Mouse (Mus musculus) embryo, embryonic 10.5 days (tissue): ENCODE measurements around the gene Ptbp3.
"Not testable (repeated sequence)": the region's sequence is repeated elsewhere in the genome, so short reads cannot be mapped to it uniquely, and the experiment has no call there.

Source experiments
- DNase-seq: peaks from one replicate; pipeline ENCODE4 v3.0.0-alpha.2; 2015; ENCODE audit warnings: low spot score

The Ptbp3 gene

DNA sequence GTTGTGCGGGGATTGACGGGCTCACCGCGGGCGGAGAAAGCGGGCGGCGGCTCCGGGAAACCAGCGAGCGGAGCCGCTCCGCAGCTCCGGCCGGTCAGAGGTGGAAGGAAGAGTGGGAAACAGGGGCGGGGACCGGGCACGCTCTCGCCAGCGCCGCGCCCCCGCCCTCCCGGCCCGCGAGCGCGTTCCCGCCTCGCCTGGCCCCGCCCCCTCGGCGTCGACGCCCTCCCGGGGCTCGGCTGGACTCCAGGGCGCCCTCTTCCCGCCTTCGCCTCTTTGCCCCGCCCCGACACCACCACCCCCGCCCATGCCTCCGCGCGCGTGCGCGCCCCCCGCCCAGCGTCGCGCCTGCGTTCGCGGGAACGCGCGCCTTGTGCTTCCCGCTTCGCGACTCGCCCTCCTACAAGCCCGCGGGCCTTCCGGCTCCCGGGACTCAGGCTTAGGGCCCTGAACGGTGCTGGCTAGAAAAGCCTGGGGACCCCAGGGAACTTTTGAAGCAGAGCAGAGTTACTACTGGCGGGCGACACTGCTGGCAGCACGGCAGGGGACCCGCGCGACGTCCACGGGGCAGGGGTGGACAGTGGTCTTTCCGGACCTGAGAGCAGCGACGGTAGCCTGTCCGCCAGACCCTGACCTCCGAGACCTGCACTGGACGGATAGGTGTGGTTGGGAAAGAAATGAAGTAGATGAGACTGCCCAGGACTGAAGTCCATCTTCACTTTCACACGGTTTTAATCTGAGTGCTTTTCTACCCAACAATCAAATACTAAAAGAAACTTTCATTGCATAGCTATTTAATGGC lies at the start of gene Ptbp3:
Gene Ptbp3, minus strand, starts transcription at position 190 of the 802 bp plus-strand sequence.
- DNase-seq = peak; percentile 94

DNA sequence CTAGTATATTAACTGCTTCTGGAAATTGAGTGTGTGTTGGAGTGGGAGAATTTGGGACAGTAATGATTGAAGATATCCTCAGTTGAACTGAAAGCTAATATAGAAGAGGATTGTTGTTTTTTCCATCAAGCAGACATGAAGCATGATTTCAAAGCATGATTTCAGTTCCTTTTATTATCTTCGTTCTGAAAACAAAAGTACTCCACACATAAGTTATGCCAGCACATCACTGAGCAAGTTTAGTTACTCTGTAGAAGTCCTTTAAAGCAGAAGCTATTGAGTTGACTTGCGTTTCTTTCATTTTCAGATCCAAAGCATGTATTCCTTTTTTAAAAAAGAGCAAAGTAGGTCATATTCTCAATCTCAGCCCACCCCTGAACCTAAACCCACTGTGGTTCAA lies 47.4 kb upstream of the Ptbp3 start:
- no peak for DNase-seq

DNA sequence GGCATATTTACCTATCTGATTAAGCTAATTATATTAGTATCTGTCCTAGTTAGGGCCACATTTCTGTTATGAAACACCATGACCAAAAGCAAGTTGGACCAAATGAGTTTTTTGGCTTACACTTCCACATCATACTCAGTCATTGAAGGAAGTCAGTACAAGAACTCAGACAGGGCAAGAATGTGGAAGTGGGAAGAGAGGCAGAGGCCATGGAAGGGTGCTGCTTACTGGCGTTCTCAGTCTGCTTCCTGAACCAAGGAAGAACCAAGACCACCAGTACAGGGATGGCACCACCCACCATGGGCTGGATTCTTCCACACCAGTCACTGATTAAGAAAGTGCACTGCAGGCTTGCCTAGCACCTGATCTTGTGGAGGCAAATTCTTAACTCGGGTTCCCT lies 45.5 kb upstream of the Ptbp3 start:
- no peak for DNase-seq

DNA sequence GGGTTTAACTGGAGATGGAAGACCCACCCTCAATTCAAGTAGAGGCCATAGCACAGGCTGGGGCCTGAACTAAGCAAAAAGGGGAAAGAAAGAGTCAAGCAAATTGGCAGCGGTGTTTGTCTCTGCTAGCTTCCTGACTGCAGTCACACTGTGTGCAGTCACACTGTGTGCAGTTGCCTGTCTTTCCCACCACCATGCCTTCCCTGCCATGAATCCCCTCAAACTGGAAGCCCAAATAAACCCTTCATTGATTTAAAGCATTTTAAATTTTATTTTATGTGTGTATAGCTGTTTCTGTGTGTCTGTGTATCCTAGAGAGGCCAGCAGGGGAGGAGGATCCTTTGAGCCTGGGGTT lies 38.7 kb upstream of the Ptbp3 start:
- DNase-seq = no peak

DNA sequence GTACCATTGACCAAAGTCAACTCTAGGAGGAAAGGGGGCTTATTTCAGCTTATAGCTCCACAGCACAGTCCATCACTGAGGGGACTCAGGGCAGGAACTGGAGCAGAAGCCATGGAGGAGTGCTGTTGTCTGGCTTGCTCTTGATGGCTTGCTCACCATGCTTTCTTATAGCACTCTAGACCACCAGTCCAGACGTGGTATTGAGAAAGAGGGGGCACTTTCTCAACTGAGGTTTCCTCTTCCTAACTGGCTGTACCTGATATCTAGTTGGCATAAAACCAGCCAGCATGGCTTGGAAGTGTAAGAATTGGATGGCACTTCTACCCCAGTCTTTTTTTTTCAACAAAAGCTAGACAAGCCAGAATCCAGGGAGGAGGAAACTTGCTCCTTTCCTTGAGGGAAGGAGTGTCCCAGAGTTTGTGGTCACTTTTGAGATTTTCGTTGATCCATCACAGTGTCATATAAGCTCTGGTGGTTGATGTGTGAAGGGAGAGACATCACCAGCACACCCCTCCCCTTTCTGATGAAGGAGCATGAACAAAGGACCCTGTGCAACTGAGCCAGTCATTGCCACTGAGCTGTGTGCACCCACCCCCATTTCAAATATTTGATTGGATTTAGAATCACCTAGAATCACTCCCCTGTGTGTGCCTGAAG lies 38.2 kb upstream of the Ptbp3 start:
- DNase-seq = no peak

DNA sequence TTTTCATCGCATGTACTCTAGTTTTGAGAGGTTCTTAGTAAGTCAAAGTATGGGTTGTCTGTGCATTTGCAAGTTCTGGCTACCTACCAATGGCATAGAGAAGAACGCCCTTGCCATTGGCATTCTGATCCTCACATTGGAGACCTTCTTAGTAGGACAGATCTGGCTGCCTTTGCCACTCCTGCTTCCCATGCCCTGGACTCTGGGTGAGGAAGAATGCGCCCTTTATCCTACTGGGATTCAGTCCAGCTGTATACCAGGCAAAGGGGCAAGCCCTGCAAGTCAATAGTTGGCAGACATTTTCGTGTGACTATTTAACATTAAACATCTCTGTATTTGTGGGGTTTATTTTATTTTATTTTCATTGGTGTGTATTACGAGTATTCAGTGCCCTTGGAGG lies 35.9 kb upstream of the Ptbp3 start:
- no peak for DNase-seq

DNA sequence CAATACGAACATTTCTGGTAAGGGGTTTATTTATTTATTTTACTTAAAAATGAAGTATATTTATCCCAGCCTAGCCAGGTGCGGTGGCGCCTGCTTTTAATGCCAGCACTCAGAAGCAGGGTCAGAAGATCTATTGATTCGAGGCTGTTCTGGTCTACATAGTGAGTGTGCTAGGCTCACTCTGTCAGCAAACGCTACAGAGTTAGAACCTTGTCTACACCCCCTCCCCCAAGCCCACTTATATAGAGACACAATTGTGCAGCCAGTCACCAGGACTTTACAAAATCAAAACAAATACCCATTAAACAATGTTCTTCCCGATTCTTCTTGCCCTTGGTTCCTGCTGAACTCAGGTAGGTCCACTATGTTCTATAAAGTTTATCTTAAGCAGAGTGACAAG lies 33.0 kb upstream of the Ptbp3 start:
- DNase-seq = peak; percentile 12

DNA sequence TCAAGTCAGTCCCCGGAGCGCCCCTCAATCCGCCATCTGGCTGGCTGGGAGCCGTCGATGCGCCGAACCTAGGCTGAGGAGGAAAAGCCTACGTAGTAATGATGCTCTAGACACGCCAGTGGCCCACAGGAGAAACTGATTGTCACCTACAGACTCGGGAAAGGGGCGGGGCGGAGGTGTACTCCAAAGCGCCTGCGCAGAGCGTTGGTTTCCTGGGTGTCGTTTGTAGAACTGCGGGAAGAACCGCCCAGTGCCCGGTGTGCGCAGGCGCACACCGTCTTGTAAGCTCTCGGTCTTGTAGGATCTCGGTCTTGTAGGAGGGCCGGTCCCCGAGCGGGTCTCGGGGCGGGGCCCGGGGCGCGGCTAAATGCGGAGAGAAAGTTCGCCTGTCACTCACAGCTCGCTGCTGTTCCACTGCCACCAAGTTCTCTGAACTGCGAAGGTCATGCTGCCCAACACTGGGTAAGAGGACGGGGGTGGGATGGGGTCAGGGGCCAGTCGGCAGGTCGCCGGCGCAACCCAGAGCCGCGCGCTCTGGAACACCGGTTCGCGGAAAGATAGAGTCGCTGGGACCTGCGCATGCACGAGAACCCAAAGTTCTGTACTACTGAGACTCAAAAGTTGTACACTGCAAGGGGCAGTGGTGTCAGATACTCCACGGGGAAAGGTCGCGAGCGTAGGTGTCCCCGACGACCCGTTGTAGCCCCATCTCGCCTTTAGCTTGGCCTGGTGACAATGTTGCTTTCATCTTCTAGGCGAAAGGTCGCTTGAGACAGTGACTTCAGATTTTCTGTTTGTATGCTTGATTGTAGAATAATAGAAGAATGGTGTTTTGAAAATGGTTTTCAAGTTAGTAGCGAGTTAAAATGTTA lies 32.4 kb upstream of the Ptbp3 start, which contains the start of gene Hsdl2:
Gene Hsdl2, plus strand, starts transcription at position 250 of the 872 bp plus-strand sequence.
- peak; percentile 100 for DNase-seq

DNA sequence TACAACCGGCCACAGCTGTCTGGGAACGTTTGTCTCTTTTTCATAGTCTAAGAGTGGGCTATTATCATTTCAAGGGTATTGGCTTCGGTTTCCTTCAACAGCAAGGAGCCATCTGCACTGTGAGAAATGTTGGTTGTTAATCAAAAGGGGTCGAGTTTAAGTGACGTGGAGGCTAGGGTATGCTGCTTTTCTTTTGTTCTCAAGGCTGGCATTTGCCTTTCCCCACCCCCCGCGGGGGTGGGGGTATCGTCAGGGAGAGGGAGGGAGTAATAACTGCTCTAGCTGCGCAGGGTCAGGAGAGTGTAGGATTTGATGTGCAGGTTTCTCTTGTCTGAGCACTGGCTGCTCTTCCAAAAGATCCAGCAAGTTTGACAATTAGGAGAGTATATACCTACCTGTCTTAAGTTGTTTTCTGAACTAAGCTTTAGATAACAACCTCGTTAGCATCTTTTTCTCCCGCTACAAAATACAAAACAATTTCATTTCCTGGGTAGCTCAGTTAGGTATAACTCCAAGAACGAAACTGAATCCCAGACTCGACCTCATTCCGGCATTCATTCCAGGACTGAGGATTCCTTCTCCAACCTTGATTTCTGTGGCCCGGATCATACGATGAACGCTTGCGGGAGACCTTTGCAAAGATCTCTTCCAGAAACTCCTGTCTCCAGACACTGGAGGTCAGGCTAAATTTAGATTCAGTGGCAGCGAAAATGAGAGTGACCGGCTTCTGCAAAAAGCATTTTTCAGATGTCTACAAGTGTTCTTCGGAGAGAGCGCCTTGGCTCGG lies 31.5 kb upstream of the Ptbp3 start:
- peak; percentile 81 for DNase-seq

DNA sequence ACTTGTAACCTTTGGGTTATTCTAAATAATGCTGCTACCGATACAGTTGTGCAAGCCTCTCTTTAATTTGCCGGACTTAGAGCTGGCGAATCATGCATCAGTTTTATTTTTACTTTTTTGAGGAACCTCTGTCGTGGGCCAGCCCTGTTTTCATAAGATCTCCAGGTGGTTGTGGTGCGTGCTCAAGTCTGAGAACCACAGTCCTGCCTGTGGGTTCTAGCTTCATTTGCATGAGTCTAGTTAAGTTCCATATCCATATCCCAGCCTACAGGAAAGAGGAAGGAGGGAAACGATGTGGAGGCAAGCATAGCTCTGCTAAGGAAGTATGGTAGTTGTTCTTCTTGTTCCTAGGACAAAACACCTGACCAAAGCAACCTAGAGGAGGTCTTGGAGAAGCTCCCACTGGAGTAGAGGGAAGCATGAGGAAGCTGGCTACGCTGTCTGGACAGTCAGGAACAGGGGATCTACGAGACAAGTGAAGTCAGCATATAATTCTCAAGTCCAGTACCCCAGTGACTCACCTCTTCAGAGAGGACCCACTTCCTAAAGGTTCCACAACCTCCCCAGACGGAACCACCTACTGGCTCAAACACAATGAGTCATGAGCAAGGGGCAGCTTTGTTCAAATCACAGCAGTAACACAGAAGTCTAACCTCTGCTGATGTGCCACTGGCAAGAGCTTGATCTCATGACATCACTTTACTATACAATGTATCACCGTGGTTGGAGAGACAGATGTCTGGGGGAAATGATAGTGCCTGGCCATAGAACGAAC lies 26.2 kb upstream of the Ptbp3 start:
- DNase-seq = no peak

DNA sequence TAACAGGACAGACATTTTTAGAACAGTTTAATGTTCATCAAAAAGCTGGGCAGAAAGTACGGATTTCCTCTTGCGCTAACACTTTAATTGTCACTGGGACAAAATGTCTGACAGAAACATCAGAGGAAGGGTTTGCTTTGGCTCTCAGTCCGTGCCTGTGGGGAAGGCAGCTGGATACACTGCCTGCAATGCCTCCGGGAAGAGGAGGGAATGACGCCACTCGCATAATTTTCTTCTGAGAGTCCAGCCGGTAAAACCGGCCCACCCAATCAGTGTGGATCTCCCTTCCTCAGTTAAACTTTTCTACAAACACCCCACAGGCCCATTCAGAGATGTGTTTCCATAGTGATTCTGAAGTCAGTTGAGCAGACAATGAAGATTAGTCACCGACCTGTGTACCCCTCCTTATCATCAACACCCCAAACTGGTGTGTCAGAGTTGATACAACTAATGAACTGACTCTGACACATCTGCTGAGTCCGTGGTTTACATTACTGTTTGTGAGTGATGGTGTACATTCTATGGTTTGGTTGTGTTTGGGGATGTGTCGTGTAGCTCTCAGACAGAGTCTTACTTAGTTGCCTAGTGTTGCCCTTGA lies 23.5 kb upstream of the Ptbp3 start:
- DNase-seq = no peak

DNA sequence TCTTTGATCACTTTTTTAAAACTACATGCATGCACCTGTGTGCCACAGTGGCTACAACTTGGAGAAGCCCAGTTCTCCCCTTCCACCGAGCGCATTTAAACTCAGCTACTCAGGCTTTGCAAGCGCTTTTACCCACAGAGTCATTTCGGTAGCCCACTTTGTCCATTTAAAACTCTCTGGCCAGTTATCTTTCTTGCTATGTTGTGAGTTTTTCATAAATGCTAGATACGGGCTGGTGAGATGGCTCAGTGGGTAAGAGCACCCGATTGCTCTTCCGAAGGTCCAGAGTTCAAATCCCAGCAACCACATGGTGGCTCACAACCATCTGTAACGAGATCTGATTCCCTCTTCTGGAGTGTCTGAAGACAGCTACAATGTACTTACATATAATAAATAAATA lies 21.4 kb upstream of the Ptbp3 start:
- DNase-seq = not testable (repeated sequence)

DNA sequence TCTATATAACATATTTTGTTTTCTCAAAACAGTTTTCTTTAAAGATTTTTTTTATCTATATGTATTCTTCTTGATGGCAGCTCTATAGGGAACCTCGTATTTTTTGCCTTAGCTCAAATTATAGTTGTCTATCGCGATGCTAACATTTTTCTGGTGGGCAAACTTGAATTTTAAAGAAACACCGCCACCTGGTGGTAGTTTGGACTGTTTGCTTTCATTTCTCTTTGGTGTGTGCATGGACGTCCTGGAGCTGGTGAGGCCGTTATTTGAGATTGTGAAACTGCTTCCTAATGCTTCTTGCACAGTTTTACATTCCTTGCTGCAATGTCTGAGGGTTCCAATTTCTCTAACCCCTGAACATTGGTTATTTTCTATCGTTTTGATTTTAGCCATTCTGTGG lies 20.4 kb upstream of the Ptbp3 start:
- DNase-seq = peak; percentile 93

DNA sequence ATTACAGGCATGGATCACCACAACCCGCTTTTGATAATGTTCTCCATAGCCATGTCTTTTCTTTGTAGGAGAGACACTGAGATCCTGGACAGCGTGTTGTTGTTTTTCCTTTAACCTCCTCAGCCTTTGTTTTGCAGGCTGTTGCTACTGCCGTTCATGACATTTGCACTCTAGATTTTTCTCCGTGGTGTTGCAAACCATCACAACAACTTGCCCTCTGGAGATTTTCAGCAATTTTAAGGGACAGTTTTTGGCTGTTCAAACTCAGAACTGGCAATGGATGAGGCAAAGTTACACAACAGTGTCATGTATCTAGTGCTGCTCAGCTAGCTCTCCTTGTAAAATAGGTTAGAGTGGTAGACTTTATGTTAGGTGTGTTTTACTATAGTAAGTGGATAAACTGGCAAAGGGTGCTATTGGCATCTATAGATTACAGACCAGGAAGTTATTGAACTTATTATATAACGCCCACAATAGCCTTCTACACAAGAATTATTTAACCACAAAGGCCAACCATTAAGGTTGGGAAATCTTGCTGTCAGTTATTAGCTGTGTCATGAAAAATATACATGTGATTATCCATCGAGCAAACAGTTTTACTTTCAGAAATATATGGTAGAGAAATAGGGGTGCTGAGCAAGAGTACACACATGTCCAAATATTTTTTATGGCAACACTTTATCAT lies 18.6 kb upstream of the Ptbp3 start:
- no peak for DNase-seq

DNA sequence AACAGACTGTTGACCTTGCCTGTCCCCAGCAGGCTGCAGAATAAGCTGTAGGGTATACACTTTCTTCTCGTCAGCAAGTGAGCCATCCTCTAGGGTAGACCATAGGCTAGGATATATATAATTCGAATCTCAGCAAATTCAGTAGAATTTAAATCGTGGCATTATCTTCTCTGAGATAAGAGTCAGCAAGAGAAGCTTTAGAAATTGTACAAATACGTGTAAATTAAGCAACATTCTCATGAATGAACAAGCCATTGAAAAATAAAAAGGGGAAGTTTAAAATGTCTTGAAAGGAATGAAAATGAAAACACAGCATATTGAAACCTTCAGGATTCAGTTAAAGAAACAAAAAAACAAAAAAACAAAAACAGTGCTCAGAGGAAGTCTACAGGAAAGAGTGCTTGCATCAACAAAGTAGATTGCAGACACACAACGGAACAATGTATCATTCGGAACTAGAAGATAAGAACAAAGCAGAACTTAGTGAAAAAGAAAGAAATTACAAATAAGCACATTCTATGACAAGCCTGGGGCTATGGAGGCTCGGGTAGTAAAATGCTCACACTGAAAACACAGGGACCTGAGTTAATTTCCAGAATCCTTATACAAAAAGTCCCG lies 16.5 kb upstream of the Ptbp3 start:
- DNase-seq = no peak

DNA sequence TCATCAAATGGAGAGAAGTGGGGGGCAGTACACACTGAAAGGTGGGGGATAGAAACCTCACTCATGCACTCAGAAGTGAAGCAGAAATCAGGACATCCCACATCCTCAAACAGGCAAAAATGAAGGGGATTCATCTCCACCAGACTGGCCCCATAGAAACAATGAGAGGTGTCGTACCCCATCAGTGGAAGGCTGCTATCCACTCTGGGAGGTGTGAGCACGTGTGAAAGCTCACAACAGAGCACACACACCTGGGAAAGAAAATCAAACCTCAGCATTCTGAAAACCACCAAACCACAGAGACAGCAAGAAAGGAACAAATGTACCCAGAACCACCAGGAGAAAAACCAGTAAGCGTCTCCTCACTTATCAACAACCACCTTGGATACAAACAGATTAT lies 15.0 kb upstream of the Ptbp3 start:
- DNase-seq = no peak

DNA sequence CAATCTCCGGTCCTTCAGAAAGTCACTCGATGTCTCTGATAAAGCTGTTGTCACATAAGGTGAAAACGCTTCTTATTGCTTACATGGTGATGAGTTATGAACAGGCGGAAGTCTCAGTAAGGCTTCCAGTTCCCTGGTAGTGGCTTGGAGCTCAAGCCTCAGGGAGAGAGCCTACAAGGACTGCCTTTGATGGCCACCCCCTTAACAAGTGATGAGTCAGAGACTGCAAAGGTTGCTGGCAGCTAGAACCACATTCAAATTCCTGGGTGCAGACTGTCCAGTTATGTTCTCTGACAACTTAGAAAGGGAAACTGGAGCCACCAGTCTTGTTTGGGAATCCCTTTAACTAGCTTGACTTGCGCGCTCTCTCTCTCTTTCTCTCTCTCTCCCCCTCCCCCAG lies 11.0 kb upstream of the Ptbp3 start:
- DNase-seq = no peak

DNA sequence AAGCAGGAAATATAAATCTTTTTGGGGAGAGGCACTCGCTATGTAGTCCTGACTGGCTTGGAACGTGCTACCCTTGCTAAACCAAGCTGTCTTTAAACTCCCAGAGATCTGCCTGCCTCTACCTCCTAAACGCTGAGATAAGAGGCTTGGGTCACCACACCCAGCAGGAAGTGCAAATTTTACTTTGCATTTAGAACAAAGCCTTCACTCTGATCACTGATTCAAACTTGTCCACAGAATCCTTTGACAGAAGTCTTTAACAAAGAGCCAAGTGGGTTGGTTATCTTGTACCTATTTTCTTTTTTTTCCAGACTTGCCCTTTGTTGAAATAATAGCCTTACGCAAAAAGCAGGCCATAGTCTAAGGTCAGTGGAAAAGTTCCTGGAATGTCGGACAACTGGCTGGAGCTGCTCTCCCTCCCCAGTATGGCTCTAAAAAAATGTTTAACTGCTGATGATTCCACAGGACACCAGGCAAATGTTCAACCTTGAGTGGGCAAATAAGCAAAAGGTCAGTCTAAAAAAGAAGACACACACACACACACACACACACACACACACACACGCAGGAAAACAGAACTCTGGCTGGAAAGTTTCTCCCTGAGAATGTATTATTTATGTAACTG lies 9.0 kb upstream of the Ptbp3 start:
- no peak for DNase-seq

DNA sequence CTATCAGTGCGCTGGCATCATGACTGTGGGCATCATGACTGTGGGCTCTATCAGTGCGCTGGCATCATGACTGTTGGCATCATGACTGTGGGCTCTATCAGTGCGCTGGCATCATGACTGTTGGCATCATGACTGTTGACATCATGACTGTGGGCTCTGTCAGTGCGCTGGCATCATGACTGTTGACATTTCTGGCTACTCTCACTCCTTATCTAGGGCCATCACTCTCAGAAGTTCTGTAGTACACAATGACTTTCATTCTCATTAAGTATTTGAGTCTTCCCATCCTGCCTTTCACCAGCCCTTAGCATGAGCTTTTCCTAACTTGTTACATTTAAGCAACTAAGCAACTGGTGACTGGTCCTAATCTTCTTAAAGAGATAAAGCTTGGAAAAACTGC lies 8.2 kb upstream of the Ptbp3 start:
- DNase-seq = not testable (repeated sequence)
